ENCODE assay signal across 17 mouse cellular contexts in genomic region chr8:123453951-123454350, GRCm38 (mm10). TPM values are rescaled to one million over a fixed set of nuclear protein-coding genes. Genes with fewer than 3 reads are reported as not detected.
"Had no signal": no experiment of that assay in that cellular context is flagged by ENCODE, and none has a peak within 500 bp of the region (broad histone marks: within the 10 kb centered on the region; RNA-seq: fewer than 3 reads in every experiment).

No protein-coding gene starts in this region.

- DNase-seq: kidney, postnatal 14 days; left cerebral cortex, postnatal 4 days; lung, adult 18-20 months; midbrain, embryonic 14.5 days; right cerebral cortex, adult 18-20 months; thymus, adult 18-20 months; thymus, postnatal 25 days had no signal

- H3K9me3 ChIP-seq: kidney, embryonic 15.5 days; limb, embryonic 13.5 days; midbrain, embryonic 10.5 days; neural tube, embryonic 15.5 days had no signal

- H3K4me1 ChIP-seq: kidney, embryonic 15.5 days; limb, embryonic 13.5 days; midbrain, embryonic 10.5 days; neural tube, embryonic 15.5 days had no signal

- H3K4me2 ChIP-seq: kidney, embryonic 15.5 days; limb, embryonic 13.5 days; neural tube, embryonic 15.5 days had no signal

- H3K9ac ChIP-seq: kidney, embryonic 15.5 days; limb, embryonic 13.5 days; liver, embryonic 14.5 days; neural tube, embryonic 15.5 days had no signal

- H3K27me3 ChIP-seq: kidney, embryonic 15.5 days; limb, embryonic 13.5 days; neural tube, embryonic 15.5 days had no signal

- H3K4me3 ChIP-seq: kidney, embryonic 15.5 days; limb, embryonic 13.5 days; midbrain, embryonic 10.5 days; myocyte; neural tube, embryonic 15.5 days had no signal

- H3K27ac ChIP-seq: kidney, embryonic 15.5 days; limb, embryonic 13.5 days; liver, embryonic 14.5 days; midbrain, embryonic 10.5 days; neural tube, embryonic 15.5 days had no signal

RNA-seq across cellular contexts. Expression of gene Tubb3, which starts 42.7 kb away (rescaled TPM):
- polyA plus RNA-seq: liver, adult 2 months had no signal

RNA-seq across cellular contexts. Expression of gene Mc1r, which starts 47.0 kb away (rescaled TPM):
- polyA plus RNA-seq: kidney, embryonic 15.5 days; large intestine, adult 2 months; liver, adult 2 months; lung, embryonic 16.5 days; neural tube, embryonic 11.5 days had no signal
